Mouse (Mus musculus) natural killer cell, adult 2 months (primary cell): ENCODE results near the gene Shroom2.
"Not testable (repeated sequence)": the region's sequence is repeated elsewhere in the genome, so short reads cannot be mapped to it uniquely, and the experiment has no call there.

ENCODE experiments used
- DNase-seq, 2 experiments: peaks; one replicate each; pipeline ENCODE4 v3.0.0; 2022; ENCODE audit warnings: low spot score in 2 of 2

Gene Shroom2

GRCm38 (mm10) chrX:152768891-152769599 lies at the start of gene Shroom2:
Shroom2 (minus strand) TSS chrX:152769465.
- no peak for DNase-seq

- DNase-seq, result no peak
These were observed 49.7 kb upstream of the Shroom2 start for GRCm38 (mm10) chrX:152818996-152819395.

GRCm38 (mm10) chrX:152813339-152813738 lies 44.1 kb upstream of the Shroom2 start:
- DNase-seq, result no peak

- no peak for DNase-seq
These were observed 36.1 kb upstream of the Shroom2 start for GRCm38 (mm10) chrX:152805317-152805716.

- DNase-seq, result no peak
These were observed 19.3 kb upstream of the Shroom2 start for GRCm38 (mm10) chrX:152788611-152789010.

- no peak for DNase-seq
These were observed 18.9 kb upstream of the Shroom2 start for GRCm38 (mm10) chrX:152788129-152788528.

GRCm38 (mm10) chrX:152781720-152782403 lies 12.6 kb upstream of the Shroom2 start, which contains the start of gene Gpr143:
Gpr143 (plus strand) TSS chrX:152781921.
- no peak for DNase-seq

GRCm38 (mm10) chrX:152769600-152770157 lies 414 bp upstream of the Shroom2 start:
- DNase-seq, result no peak

- no peak for DNase-seq
These were observed 5.1 kb downstream of the Shroom2 start for GRCm38 (mm10) chrX:152764171-152764570.

GRCm38 (mm10) chrX:152762855-152763254 lies 6.4 kb downstream of the Shroom2 start:
- DNase-seq, result no peak

- DNase-seq, result no peak
These were observed 6.8 kb downstream of the Shroom2 start for GRCm38 (mm10) chrX:152762437-152762836.

GRCm38 (mm10) chrX:152756293-152756692 lies 13.0 kb downstream of the Shroom2 start:
- DNase-seq, result no peak

- DNase-seq, result no peak
These were observed 13.4 kb downstream of the Shroom2 start for GRCm38 (mm10) chrX:152755819-152756218.

- no peak for DNase-seq
These were observed 23.3 kb downstream of the Shroom2 start for GRCm38 (mm10) chrX:152745925-152746324.

- no peak for DNase-seq
These were observed 25.6 kb downstream of the Shroom2 start for GRCm38 (mm10) chrX:152743642-152744041.

GRCm38 (mm10) chrX:152738759-152739368 lies 30.4 kb downstream of the Shroom2 start:
- no peak for DNase-seq

GRCm38 (mm10) chrX:152738191-152738590 lies 31.1 kb downstream of the Shroom2 start:
- no peak for DNase-seq

GRCm38 (mm10) chrX:152735283-152735682 lies 34.0 kb downstream of the Shroom2 start:
- no peak for DNase-seq

- DNase-seq, result no peak
These were observed 52.6 kb downstream of the Shroom2 start for GRCm38 (mm10) chrX:152716693-152717092.

- DNase-seq, result not testable (repeated sequence)
These were observed 58.5 kb downstream of the Shroom2 start for GRCm38 (mm10) chrX:152710715-152711114.

GRCm38 (mm10) chrX:152708359-152708758 lies 60.9 kb downstream of the Shroom2 start:
- no peak for DNase-seq

GRCm38 (mm10) chrX:152705397-152705796 lies 63.9 kb downstream of the Shroom2 start:
- no peak for DNase-seq
